Mouse (Mus musculus) forebrain, embryonic 16.5 days (tissue): Measurements from ENCODE around the gene Prrx1. TPM values are rescaled to one million over a fixed set of nuclear protein-coding genes. Genes with fewer than 3 reads are reported as not detected.
A peak's percentile ranks its signal among the peaks of the same experiment; 100 is the strongest.

Experiments used
- ATAC-seq: fragments of 200-750 bp; cut with Nextera tagmentation; 2 replicates; pipeline ENCODE4 v1.8.0; 2017; ENCODE audit warnings: mild to moderate bottlenecking, moderate library complexity
- H3K27ac ChIP-seq: fragments of 300-500 bp; sonication (generic); 2 replicates; pipeline ENCODE4 v1.5.1; 2014; ENCODE audit warnings: low read length, control low read depth
- H3K27me3 ChIP-seq: fragments of 300-500 bp; sonication (generic); replicated peaks from 2 replicates; pipeline ENCODE4 v1.6.1; 2014; ENCODE audit warnings: low read length; ENCODE audit not compliant: control insufficient read depth, insufficient read depth
- H3K36me3 ChIP-seq: fragments of 300-500 bp; sonication (generic); 2 replicates; pipeline ENCODE4 v1.6.1; 2014; ENCODE audit not compliant: control insufficient read depth, insufficient read depth
- H3K4me1 ChIP-seq: fragments of 300-500 bp; sonication (generic); replicated peaks from 2 replicates; pipeline ENCODE4 v1.6.1; 2014; ENCODE audit warnings: low read length; ENCODE audit not compliant: control insufficient read depth, insufficient read depth
- H3K4me2 ChIP-seq: fragments of 300-500 bp; sonication (generic); 2 replicates; pipeline ENCODE4 v1.6.1; 2014; ENCODE audit warnings: mild to moderate bottlenecking, low read length, control low read depth
- H3K4me3 ChIP-seq: fragments of 300-500 bp; sonication (generic); replicated peaks from 2 replicates; pipeline ENCODE4 v1.5.1; 2014; ENCODE audit warnings: mild to moderate bottlenecking, low read length, control low read depth
- H3K9ac ChIP-seq: fragments of 300-500 bp; sonication (generic); replicated peaks from 2 replicates; pipeline ENCODE4 v1.6.1; 2014; ENCODE audit warnings: low read depth, low read length, control low read depth
- H3K9me3 ChIP-seq: fragments of 300-500 bp; sonication (generic); 2 replicates; pipeline ENCODE4 v1.6.1; 2016; ENCODE audit warnings: low read length; ENCODE audit not compliant: control insufficient read depth
- WGBS: fragments of 180-500 bp; shearing (Covaris S2); extraction: QIAGEN DNeasy Blood & Tissue Kit; methylation state at CpG from one replicate; pipeline ENCODE4 v1.1.7; 2014; 5-methylcytosine and 5-hydroxymethylcytosine counted together
- polyA plus RNA-seq: library from polyadenylated mRNA; unstranded; fragments of >200 nt; fragmentation: Nextera tagmentation; extraction: Ambion mirVana; gene quantifications from 2 replicates; pipeline ENCODE4 v1.2.1, GENCODE M21; 2015

The Prrx1 gene
- polyA plus RNA-seq, 1 experiment from 2014 or later, result 3.4 TPM

DNA sequence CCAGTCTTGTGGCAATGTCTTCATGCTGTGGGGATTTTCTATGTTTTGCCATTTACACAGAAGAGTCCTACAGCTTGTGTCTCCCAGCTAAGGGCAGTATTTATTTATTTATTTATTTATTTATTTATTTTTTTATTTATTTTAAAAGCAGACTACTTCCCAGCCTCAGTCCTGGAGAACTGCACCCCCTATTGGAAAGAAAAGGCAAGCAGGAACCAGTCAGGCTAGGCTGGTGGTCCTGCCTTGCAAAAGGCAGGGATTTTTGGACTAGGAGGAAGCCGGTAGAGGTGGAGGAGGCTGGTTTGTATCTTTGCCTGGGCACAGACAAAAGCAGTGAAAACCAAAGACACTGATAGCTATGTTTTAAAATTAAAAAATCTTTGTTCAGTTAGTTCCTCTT, 7.6 kb downstream of the Prrx1 start:
- Histone ChIP-seq H3K4me3 (no peak overlapping the region), H3K36me3 (no peaks in the 10 kb centered on the region), H3K27ac (no peak overlapping the region), H3K9ac (no peak overlapping the region), H3K9me3 (no peaks in the 10 kb centered on the region), H3K27me3 (peaks cover 23% of the 10 kb centered on the region), H3K4me2 (no peak overlapping the region), H3K4me1 (peaks cover 12% of the 10 kb centered on the region)
- 43% methylated on average over 1 of the region's 1 CpGs for WGBS
- no peak for ATAC-seq

DNA sequence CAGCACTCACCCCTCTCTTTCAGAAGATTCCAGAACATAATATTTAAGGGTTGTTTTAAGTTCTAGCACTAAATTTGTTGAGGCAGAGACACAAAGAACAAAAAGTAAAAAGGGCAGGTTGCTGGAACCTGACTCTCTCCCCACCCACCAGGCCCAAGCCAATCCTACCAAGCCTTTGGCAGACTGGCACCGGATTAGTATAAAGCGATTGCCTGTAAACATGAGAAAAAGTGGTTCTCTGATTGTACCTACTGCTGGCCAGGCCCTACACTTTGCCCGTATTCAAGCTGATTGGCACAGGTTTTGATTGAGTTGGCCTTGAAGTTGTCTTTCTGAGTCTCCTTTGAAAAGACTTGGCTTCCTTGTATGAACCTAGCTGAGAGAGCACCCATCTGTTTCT, 8.7 kb downstream of the Prrx1 start:
- Histone ChIP-seq H3K4me3 (no peak overlapping the region), H3K9me3 (no peaks in the 10 kb centered on the region), H3K36me3 (no peaks in the 10 kb centered on the region), H3K4me2 (no peak overlapping the region), H3K4me1 (peaks cover 12% of the 10 kb centered on the region), H3K27ac (no peak overlapping the region), H3K9ac (no peak overlapping the region), H3K27me3 (peaks cover 14% of the 10 kb centered on the region)
- WGBS, result 64% methylated on average over 3 of the region's 3 CpGs
- ATAC-seq, result peak; percentile 53

DNA sequence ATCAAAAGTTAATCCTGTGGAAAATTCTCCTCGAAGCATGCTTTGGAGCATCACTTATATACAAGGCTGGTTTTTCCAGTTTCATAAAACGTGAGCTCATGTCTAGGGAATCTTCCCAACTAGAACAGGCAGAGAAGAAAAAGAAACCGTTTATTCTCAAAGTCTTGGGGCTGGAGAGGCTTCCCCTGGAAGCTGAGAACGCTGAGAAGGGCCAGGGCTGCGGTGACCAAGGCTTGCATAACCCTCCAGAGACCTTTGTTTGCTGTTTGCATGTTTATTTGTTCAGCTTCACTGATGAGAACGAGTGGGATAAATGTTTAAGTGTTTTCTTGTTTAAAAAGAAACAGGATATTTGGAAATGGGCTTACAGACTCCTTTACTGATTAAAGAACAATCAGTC, 11.2 kb downstream of the Prrx1 start:
- 52% methylated on average over 6 of the region's 6 CpGs for WGBS
- H3K9ac ChIP-seq, result no peak overlapping the region
- ATAC-seq, result no peak

GRCm38 (mm10) chr1:163293152-163293551, 20.4 kb downstream of the Prrx1 start:
- 88% methylated on average over 4 of the region's 4 CpGs for WGBS
- no peak for ATAC-seq
- H3K4me3 ChIP-seq, result no peak overlapping the region

More for the DNA sequence above, 11.2 kb downstream of the Prrx1 start:
- Histone ChIP-seq H3K4me2 (no peak overlapping the region), H3K4me1 (no peaks in the 10 kb centered on the region), H3K27me3 (no peaks in the 10 kb centered on the region), H3K9me3 (no peaks in the 10 kb centered on the region), H3K27ac (no peak overlapping the region), H3K36me3 (no peaks in the 10 kb centered on the region), H3K4me3 (no peak overlapping the region)

DNA sequence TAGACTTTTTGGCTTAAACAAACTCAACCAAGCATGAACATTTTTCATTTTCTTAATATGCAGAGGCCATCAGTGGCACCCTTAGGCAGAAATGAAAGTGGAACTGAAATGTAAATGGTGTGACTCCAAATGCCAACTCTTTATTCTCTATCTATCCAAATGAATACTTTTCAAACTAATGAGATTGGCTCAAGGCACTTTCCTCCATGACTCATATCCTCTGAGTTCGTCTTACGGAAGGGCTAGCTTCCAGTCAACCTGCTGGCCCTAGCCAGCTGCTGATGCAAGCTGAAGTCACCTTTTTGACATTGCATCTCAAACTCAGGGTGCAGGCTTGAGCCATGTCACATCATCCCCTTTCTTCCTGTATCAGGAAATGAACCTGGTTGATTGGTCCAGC, 21.6 kb downstream of the Prrx1 start:
- H3K27ac ChIP-seq, result no peak overlapping the region
- WGBS, result 58% methylated on average over 2 of the region's 2 CpGs

More at GRCm38 (mm10) chr1:163293152-163293551, 20.4 kb downstream of the Prrx1 start:
- H3K36me3 ChIP-seq, result no peaks in the 10 kb centered on the region
- no peaks in the 10 kb centered on the region for H3K27me3 ChIP-seq
- H3K27ac ChIP-seq, result no peak overlapping the region
- no peaks in the 10 kb centered on the region for H3K4me1 ChIP-seq
- H3K9ac ChIP-seq, result no peak overlapping the region
- H3K4me2 ChIP-seq, result no peak overlapping the region
- no peaks in the 10 kb centered on the region for H3K9me3 ChIP-seq

GRCm38 (mm10) chr1:163289131-163289530, 24.4 kb downstream of the Prrx1 start:
- 95% methylated on average over 7 of the region's 7 CpGs for WGBS

More for the DNA sequence above, 21.6 kb downstream of the Prrx1 start:
- H3K4me2 ChIP-seq, result no peak overlapping the region
- no peak overlapping the region for H3K4me3 ChIP-seq
- no peak overlapping the region for H3K9ac ChIP-seq
- H3K9me3 ChIP-seq, result no peaks in the 10 kb centered on the region
- no peaks in the 10 kb centered on the region for H3K27me3 ChIP-seq
- no peaks in the 10 kb centered on the region for H3K36me3 ChIP-seq
- no peak for ATAC-seq
- no peaks in the 10 kb centered on the region for H3K4me1 ChIP-seq

DNA sequence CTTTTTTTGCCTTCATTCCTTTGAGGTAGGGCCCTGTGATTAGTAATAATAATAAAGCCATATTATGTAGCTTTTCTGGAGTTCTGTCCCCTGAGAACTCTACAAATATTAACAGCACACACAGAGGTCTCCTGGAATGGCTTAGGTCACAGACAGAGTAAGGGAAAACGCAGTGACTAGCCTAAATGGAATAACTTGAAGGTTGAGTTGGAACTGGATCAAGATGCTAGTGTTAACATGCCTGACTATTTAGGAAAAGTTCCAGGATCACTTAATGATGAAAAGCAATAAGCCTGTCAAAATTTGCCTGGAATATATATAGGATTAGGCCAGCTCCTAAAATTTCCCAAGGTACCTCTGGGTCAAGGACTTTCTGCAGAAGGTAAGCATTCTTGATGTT, 28.0 kb downstream of the Prrx1 start:
- Histone ChIP-seq H3K27me3 (no peaks in the 10 kb centered on the region), H3K27ac (no peak overlapping the region), H3K4me3 (no peak overlapping the region), H3K9me3 (no peaks in the 10 kb centered on the region), H3K9ac (no peak overlapping the region), H3K36me3 (no peaks in the 10 kb centered on the region), H3K4me2 (no peak overlapping the region), H3K4me1 (peaks cover 18% of the 10 kb centered on the region)
- 50% methylated on average over 1 of the region's 1 CpGs for WGBS
- no peak for ATAC-seq

More at GRCm38 (mm10) chr1:163289131-163289530, 24.4 kb downstream of the Prrx1 start:
- Histone ChIP-seq H3K9ac (no peak overlapping the region), H3K27ac (no peak overlapping the region), H3K4me1 (peaks cover 2% of the 10 kb centered on the region; the same call in 1 of the 2 replicates), H3K36me3 (no peaks in the 10 kb centered on the region), H3K27me3 (no peaks in the 10 kb centered on the region), H3K9me3 (no peaks in the 10 kb centered on the region), H3K4me3 (no peak overlapping the region), H3K4me2 (no peak overlapping the region)
- no peak for ATAC-seq

DNA sequence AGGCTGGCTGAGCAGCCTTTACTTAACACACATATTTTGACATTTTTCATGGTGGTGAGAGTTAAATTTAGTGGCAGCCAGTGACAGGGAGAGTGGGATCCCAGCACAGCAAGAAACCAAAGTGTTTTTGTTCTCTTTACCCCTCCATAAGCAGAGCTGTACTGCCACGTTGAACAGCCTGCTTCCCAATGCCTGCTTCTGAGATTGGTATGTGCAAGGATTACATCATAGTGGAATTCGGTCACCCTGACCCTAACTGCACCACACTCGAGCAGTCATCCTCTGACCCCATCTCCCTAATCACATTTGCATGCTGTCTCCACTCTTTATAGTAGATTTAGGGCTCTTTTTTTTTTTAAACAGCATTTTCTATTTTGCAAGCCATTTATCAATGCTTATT, 28.4 kb downstream of the Prrx1 start:
- Histone ChIP-seq H3K9me3 (no peaks in the 10 kb centered on the region), H3K4me1 (peaks cover 21% of the 10 kb centered on the region), H3K27ac (no peak overlapping the region), H3K27me3 (no peaks in the 10 kb centered on the region), H3K36me3 (no peaks in the 10 kb centered on the region), H3K4me2 (no peak overlapping the region), H3K4me3 (no peak overlapping the region), H3K9ac (no peak overlapping the region)
- no peak for ATAC-seq
- WGBS, result 33% methylated on average over 3 of the region's 3 CpGs

DNA sequence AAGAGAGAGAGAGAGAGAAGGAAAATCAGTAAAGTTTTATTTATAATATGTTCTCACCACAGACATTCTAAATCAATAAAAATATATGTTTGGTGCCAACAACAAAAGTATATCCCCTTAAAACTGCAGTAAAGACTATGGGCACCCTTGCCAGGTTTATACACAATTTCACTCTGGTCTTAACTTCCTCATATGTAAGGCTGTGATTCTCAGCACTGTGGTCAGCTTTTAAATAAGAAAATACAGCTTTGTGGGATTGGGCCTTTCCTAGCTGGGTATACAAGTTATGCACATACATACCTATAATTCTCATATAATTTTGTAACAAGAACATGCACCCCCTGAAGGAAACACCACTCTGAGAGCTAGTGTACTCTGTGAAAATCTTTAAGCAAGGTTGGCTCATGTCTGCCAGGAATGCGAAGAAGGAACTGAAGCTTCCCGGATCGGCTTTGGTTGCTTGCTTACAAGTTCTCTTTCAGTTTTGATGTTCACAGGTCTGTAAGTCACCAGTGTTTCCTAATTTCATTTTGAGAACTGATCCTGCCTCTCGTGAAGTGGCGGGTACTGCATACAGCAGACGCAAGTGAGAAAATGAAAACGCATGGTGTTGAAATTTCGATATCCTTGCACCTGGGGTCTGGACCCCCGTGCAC, 29.4 kb downstream of the Prrx1 start:
- H3K9ac ChIP-seq, result no peak overlapping the region
- H3K36me3 ChIP-seq, result no peaks in the 10 kb centered on the region
- H3K27ac ChIP-seq, result no peak overlapping the region
- H3K27me3 ChIP-seq, result no peaks in the 10 kb centered on the region
- WGBS, result 95% methylated on average over 9 of the region's 9 CpGs
- no peak overlapping the region for H3K4me3 ChIP-seq
- ATAC-seq, result no peak
- peaks cover 26% of the 10 kb centered on the region for H3K4me1 ChIP-seq
- no peak overlapping the region for H3K4me2 ChIP-seq
- no peaks in the 10 kb centered on the region for H3K9me3 ChIP-seq
